Mouse (Mus musculus): ENCODE measurements at regions not wholly inside any gene's neighbourhood (a gene's known extent, or its start where the extent isn't known, plus 50 kb on each side); places are given as distances from the start of the nearest gene placed in this dataset.

DNA sequence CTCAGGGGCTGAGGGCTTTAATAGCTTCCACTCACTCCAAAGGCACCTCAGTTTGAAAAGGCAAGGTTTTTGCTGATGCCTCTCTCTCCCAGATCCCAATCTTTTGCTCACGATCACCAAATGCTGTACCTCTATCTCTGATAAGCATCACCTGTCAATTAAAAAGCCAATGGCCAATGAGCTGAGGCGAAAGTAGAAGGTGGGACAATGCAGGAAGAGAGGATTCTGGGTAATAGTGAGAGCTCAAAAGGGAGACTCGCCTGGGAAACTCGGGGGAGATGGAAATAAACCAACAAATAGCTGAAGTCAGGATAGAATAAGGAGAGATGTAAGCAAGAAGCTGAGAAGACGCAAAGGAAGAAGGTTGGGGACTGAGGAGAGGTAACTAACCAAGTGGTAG is 105.0 kb upstream of the Arid2 start:
- TF ChIP-seq CTCF (IDR thresholded peaks at IDR 0.05; ENCODE audit: borderline replicate concordance, insufficient read depth, low read depth, low read length) (no peak), POLR2A (IDR thresholded peaks at IDR 0.05; ENCODE audit: borderline replicate concordance, insufficient read depth, low read length) (no peak)

Measured in cerebellum, adult 2 months (tissue).